Comparison of ENCODE assay signal across 9 mouse cellular contexts in the genomic region with DNA sequence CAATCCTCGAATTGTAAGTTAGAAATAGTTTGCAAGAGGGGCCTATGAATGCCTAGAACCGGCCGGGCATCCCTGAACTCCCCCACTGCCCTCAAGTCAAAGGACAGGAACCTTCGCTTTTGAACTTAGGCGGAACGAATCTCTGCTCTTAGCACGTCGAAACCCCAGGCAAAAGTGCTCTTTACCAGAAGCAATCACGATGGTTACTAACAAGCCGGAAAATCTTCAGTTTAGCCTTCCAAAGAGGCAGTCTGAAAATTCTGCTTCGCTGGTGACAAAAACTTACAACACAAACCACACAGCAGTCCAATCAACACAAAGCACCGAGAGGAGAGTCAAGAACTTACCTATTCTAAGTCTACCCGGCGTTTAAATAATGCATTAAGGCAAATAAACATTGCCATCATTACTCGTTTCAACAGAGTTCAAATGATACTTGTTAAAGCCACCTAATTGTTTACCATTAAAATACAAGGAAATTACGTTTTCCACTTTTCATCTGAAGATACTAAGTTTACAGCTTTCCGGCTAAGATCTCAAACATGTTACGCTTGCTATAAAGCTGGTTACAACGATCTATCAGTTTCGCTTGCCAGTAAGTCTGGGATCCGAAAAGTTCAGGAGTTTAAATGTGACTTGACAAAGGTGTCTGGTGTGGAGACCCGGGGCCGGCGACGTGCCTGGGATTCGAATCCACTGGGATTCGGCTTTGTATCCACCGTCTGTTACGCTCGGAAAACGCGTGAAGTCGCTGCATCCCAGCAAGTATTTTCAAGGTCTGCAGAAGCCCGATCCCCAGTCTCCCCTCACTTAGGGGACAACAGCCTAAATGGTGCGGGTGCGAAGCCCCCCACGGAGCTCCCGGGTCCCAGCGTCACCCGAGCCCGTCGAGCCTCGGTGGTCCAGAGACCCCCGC. TPM values are rescaled to one million over a fixed set of nuclear protein-coding genes. Genes with fewer than 3 reads are reported as not detected.
DNase-seq lines count a peak whose midpoint lies in the region; ATAC-seq and TF ChIP-seq lines count a peak whose summit lies in the region.
"Had no signal": no experiment of that assay in that cellular context is flagged by ENCODE, and none has a peak within 500 bp of the region (broad histone marks: within the 10 kb centered on the region; RNA-seq: fewer than 3 reads in every experiment).

No protein-coding gene starts in this region.

- H3K27ac ChIP-seq in limb, embryonic 11.5 days (replicated peaks; ENCODE audit: low read depth, low read length), result peak overlapping the region; percentile 93
- H3K27ac ChIP-seq in midbrain, postnatal 0 days (ENCODE audit: low read depth, low read length), result peak overlapping the region; percentile 76
- 0 out of 2 replicates have a peak overlapping the region, but pooled peaks have one; percentile 8 for H3K27ac ChIP-seq in testis, adult 2 months (ENCODE audit: control insufficient read depth, insufficient read depth, low read depth, low read length)

- no peaks in the 10 kb centered on the region for H3K36me3 ChIP-seq in limb, embryonic 11.5 days (ENCODE audit: control insufficient read depth, insufficient read depth, low read length)
- H3K36me3 ChIP-seq in midbrain, postnatal 0 days (ENCODE audit: insufficient read depth, low read length), result no peaks in the 10 kb centered on the region
- no peaks in the 10 kb centered on the region for H3K36me3 ChIP-seq in testis, adult 2 months (ENCODE audit: control insufficient read depth, insufficient read depth, low read length)

- H3K9ac ChIP-seq in limb, embryonic 11.5 days (ENCODE audit: low read length), result peak overlapping the region; percentile 87
- H3K9ac ChIP-seq in midbrain, postnatal 0 days (replicated peaks; ENCODE audit: low read length, poor library complexity, severe bottlenecking), result peak overlapping the region; percentile 70

- ATAC-seq in limb, embryonic 11.5 days (ENCODE audit: insufficient number of reproducible peaks, low FRiP score, low TSS enrichment, low read depth), result no peak
- ATAC-seq in midbrain, postnatal 0 days (ENCODE audit: low FRiP score), result peak; percentile 64; the same call in 1 of the 2 replicates

- peaks cover 13% of the 10 kb centered on the region for H3K4me1 ChIP-seq in limb, embryonic 11.5 days (ENCODE audit: control insufficient read depth, insufficient read depth, low read length)
- no peaks in the 10 kb centered on the region for H3K4me1 ChIP-seq in midbrain, postnatal 0 days (ENCODE audit: insufficient read depth, low read length)
- peaks cover 10% of the 10 kb centered on the region for H3K4me1 ChIP-seq in testis, adult 2 months (ENCODE audit: control insufficient read depth, insufficient read depth, low read length)

- TF ChIP-seq CTCF in midbrain, postnatal 0 days (IDR thresholded peaks at IDR 0.05), result peak; percentile 52
- TF ChIP-seq CTCF in testis, adult 2 months (IDR thresholded peaks at IDR 0.05; ENCODE audit: control insufficient read depth, insufficient read depth, insufficient replicate concordance, low read depth, low read length), result no peak

- H3K4me3 ChIP-seq in limb, embryonic 11.5 days (ENCODE audit: low read depth, low read length), result peak overlapping the region; percentile 86
- H3K4me3 ChIP-seq in midbrain, postnatal 0 days (ENCODE audit: low read depth, low read length), result peak overlapping the region; percentile 87
- peak overlapping the region; percentile 94 for H3K4me3 ChIP-seq in testis, adult 2 months (ENCODE audit: control insufficient read depth, low read depth, low read length)

- WGBS in limb, embryonic 11.5 days, result 1% methylated on average over 43 of the region's 44 CpGs
- WGBS in midbrain, postnatal 0 days, result under 1% methylated on average over 44 of the region's 44 CpGs

- DNase-seq in thymus, postnatal 14 days, result peak; percentile 16
- no peak for DNase-seq in thymus, postnatal 36 days
- DNase-seq in embryo, embryonic 10 days (ENCODE audit: low spot score), result peak; percentile 77
- peak; percentile 62 for DNase-seq in heart, adult 11 months
- peak; percentile 19 for DNase-seq in kidney, adult 11 months
- DNase-seq in limb, embryonic 11.5 days (ENCODE audit: low spot score), result peak; percentile 78
- peak; percentile 73 for DNase-seq in midbrain, postnatal 0 days (ENCODE audit: low spot score)

- no peak for TF ChIP-seq POLR2A in testis, adult 2 months (IDR thresholded peaks at IDR 0.05; ENCODE audit: control insufficient read depth, low read depth, low read length)

- peak overlapping the region; percentile 80 for H3K4me2 ChIP-seq in limb, embryonic 11.5 days (ENCODE audit: low read depth, severe bottlenecking)
- H3K4me2 ChIP-seq in midbrain, postnatal 0 days (ENCODE audit: low read depth, low read length, poor library complexity, severe bottlenecking), result peak overlapping the region; percentile 78

- no peaks in the 10 kb centered on the region for H3K27me3 ChIP-seq in limb, embryonic 11.5 days (ENCODE audit: control insufficient read depth, insufficient read depth, low read length)
- no peaks in the 10 kb centered on the region for H3K27me3 ChIP-seq in midbrain, postnatal 0 days (ENCODE audit: insufficient read depth, low read length)
- no peaks in the 10 kb centered on the region for H3K27me3 ChIP-seq in testis, adult 2 months (ENCODE audit: control insufficient read depth, insufficient read depth, low read length)

- H3K9me3 ChIP-seq in limb, embryonic 11.5 days (ENCODE audit: control insufficient read depth, low read length), result no peaks in the 10 kb centered on the region
- no peaks in the 10 kb centered on the region for H3K9me3 ChIP-seq in midbrain, postnatal 0 days (ENCODE audit: low read length)

RNA-seq across cellular contexts. Expression of a gene that starts 0.8 kb away (rescaled TPM):
- 95.4 and 97.5 TPM in 2 replicates for polyA plus RNA-seq in limb, embryonic 11.5 days (2014; fragmentation: Nextera tagmentation; extraction: Ambion mirVana)
- 8.6 and 10.6 TPM in 2 replicates for total RNA-seq in midbrain, postnatal 0 days (2014; rRNA removed)
- polyA plus RNA-seq in midbrain, postnatal 0 days (2015; fragmentation: Nextera tagmentation; extraction: Ambion mirVana), result 12.7 and 13.3 TPM in 2 replicates
- polyA plus RNA-seq in testis, adult 2 months (2012; rRNA removed), result 4.8 and 5.0 TPM in 2 replicates

RNA-seq across cellular contexts. Expression of a gene that starts 18.1 kb away (rescaled TPM):
- 0.09 and 0.40 TPM in 2 replicates for polyA plus RNA-seq in limb, embryonic 11.5 days (2014; fragmentation: Nextera tagmentation; extraction: Ambion mirVana)
- total RNA-seq in midbrain, postnatal 0 days (2014; rRNA removed), result not detected in 2 replicates
- polyA plus RNA-seq in midbrain, postnatal 0 days (2015; fragmentation: Nextera tagmentation; extraction: Ambion mirVana), result not detected in 2 replicates
- polyA plus RNA-seq in testis, adult 2 months (2012; rRNA removed), result 16.5 and 16.9 TPM in 2 replicates
- total RNA-seq: common myeloid progenitor, adult 5-6 weeks had no signal

Comparison
In these comparisons a context has a peak if more than half of its experiments do, and no peak if none do; other contexts are left out.
1. DNase-seq: peak in thymus, postnatal 14 days (single experiment), embryo, embryonic 10 days (single experiment), heart, adult 11 months (single experiment), kidney, adult 11 months (single experiment), limb, embryonic 11.5 days (single experiment) and midbrain, postnatal 0 days (single experiment); none in thymus, postnatal 36 days (0 of 2).
2. H3K27ac ChIP-seq: peak in every context shown above with its lines; median percentile 93 in limb, embryonic 11.5 days; 76 in midbrain, postnatal 0 days; 8 in testis, adult 2 months.
3. RNA of a gene that starts 18.1 kb away (polyA plus RNA-seq): 16.5 to 16.9 TPM in testis, adult 2 months; 0.09 to 0.40 TPM in limb, embryonic 11.5 days and not detected in midbrain, postnatal 0 days; every median in the first group is over 10 times any median in the second.
4. Peak in every context shown above with its lines, with median percentiles within 50 percentile points of each other: H3K4me3 ChIP-seq.